Mouse (Mus musculus) ES-E14 (cell line): ENCODE results near the gene Tuba1b.

Source experiments
- CHD2 ChIP-seq: IDR thresholded peaks from 2 replicates; pipeline ENCODE4 v1.6.1; 2014; ENCODE audit warnings: mild to moderate bottlenecking, low read depth, low read length, inconsistent platforms
- ZNF384 ChIP-seq: IDR thresholded peaks from 2 replicates; pipeline ENCODE4 v1.6.1; 2012; ENCODE audit warnings: low read depth, low read length, inconsistent platforms

DNA sequence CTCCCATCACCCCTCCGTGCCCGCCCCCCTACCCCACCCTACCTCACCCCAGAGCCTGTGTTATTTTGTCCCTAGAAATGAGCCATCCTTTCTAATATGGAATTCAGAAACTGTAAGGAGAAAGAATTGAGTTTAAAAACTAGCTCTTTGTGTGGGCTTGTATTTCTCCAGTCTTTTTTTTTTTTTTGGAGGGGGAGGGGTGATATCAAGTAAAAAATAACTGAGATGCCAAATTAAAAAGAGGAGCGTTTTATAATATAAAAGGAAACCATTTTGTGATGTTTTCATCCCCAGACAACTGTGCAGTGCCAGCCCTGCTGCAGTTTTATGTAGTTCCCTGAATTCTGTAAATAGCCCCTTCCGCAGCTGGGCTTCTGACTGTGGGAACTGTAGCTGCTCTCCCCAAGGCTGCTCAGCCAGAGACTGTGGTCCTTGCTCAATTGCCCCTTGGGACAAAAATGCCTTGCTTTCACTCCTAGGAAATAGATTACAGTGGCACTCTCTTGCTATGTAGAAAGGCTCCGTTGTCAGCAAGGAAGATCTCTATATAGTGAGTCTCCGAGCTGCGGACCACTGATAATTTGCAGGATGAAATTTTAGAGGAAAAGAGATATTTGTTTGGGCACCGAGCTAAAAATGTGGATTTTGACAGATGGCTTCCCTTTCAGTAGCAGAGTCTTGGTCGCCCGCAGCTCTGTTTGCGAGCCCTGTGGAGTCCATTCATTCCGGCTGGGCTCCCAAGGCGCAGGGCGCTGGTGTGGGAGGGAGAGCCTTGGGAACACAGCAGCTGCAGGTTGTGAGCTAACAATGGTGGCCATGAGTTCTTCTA, 20.3 kb upstream of the Tuba1b start:
- peak; percentile 57; the same call in 1 of the 2 replicates for TF ChIP-seq ZNF384
- TF ChIP-seq CHD2 = no peak
